Mouse (Mus musculus): ENCODE measurements around the gene Stxbp5l.
"Not testable (repeated sequence)": the region's sequence is repeated elsewhere in the genome, so short reads cannot be mapped to it uniquely, and the experiment has no call there.

Stxbp5l gene

GRCm38 (mm10) chr16:37273681-37274080, 111.1 kb downstream of the Stxbp5l start:
- no peak for DNase-seq

GRCm38 (mm10) chr16:37261678-37262077, 123.1 kb downstream of the Stxbp5l start:
- no peak for DNase-seq

DNA sequence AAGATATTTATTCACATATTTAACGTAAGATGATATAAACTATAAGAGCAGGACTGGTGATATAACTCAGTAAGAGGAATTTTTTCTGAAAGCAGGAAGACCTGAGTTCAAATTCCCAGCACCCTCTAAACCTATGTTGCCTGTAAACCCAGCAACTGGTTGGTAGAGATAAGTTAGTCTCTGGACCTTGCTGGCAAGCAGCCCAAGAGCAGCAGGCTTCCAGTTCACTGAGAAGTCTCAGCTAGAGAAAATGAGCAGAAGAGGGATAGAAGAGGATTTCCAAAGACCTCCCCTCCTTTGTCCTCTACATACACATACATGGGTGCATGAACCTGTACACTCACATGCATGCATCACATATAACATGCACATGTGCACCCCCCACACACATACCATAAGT, 165.6 kb downstream of the Stxbp5l start:
- no peak for DNase-seq

DNA sequence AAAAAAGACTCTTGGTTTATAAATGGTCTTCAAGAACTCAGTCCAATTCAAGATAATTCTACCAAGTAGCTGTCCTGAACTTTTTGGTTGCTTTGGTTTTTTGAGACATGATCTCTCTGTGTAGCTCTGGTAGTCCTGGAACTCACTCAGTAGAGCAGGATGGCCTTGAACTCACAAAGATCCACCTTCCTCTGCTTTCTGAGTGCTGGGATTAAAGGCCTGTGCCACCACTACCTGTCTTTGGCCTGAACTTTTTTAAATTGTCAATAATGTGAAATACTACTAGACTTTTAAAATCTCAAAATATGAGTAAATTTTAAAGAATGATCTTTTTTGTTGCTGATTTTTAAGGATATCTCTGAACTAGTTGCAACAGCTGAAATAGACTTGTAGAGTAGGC, 176.0 kb downstream of the Stxbp5l start:
- no peak for DNase-seq

- no peak for DNase-seq
These were observed 190.6 kb downstream of the Stxbp5l start for GRCm38 (mm10) chr16:37194152-37194551.

GRCm38 (mm10) chr16:37125190-37125589, 259.6 kb downstream of the Stxbp5l start:
- not testable (repeated sequence) for DNase-seq

GRCm38 (mm10) chr16:37109285-37109684, 275.5 kb downstream of the Stxbp5l start:
- DNase-seq, result peak; percentile 23

GRCm38 (mm10) chr16:37108763-37109162, 276.0 kb downstream of the Stxbp5l start:
- DNase-seq, result no peak

GRCm38 (mm10) chr16:37094169-37094833, 290.5 kb downstream of the Stxbp5l start:
- DNase-seq, result no peak

- no peak for DNase-seq
These were observed 295.1 kb downstream of the Stxbp5l start for GRCm38 (mm10) chr16:37089648-37090047.

- DNase-seq, result no peak
These were observed 312.4 kb downstream of the Stxbp5l start for GRCm38 (mm10) chr16:37072354-37072753.

All from right cerebral cortex, postnatal 25 days (tissue).